Mouse (Mus musculus) kidney, adult 2 months (tissue): Measurements from ENCODE around the gene Cyp19a1.

Experiments
- CTCF ChIP-seq: fragments of 200-500 bp; conservative IDR thresholded peaks from 2 replicates; pipeline ENCODE4 v1.5.1; 2011; ENCODE audit warnings: low read depth, mild to moderate bottlenecking, control low read depth, low read length, moderate library complexity, mixed read lengths; ENCODE audit not compliant: insufficient read depth, insufficient read length
- POLR2A ChIP-seq: fragments of 200-500 bp; IDR thresholded peaks from one replicate; pipeline ENCODE4 v1.6.1; 2011; ENCODE audit warnings: low read depth, low read length, control low read depth

DNA sequence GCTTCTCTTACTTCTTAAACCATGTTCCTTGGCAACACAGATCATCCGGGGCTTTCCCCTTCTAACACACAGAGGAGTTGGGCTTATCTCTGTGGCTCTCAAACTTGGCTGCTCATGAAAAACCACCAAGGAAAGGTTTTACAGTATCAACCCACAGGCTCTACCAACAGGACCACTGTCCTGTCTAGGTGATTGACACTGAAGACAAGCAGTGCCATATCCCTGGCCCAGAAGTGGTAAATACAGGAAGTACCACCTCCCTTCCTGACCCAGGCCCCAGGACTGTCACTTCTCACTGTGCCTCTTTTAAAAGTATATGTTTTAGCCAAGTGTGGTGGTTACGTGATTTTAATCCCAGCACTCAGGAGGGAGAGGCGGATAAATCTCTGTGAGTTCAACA lies 76.5 kb downstream of the Cyp19a1 start:
- no peak for TF ChIP-seq CTCF
- TF ChIP-seq POLR2A = no peak
